Mouse (Mus musculus) ES-E14 (cell line): ENCODE measurements around the gene Chmp5.

Source experiments
- HCFC1 ChIP-seq: IDR thresholded peaks from 2 replicates; pipeline ENCODE4 v1.6.1; 2012; ENCODE audit warnings: low read length, inconsistent platforms, borderline replicate concordance; ENCODE audit not compliant: insufficient read depth
- MAFK ChIP-seq: IDR thresholded peaks from 2 replicates; pipeline ENCODE4 v1.6.1; 2014; ENCODE audit warnings: mild to moderate bottlenecking, low read depth, low read length, inconsistent platforms; ENCODE audit not compliant: insufficient read depth
- ZC3H11A ChIP-seq: IDR thresholded peaks from 2 replicates; pipeline ENCODE4 v1.6.1; 2012; ENCODE audit warnings: low read depth, mild to moderate bottlenecking, inconsistent platforms, low read length, borderline replicate concordance
- ZNF384 ChIP-seq: IDR thresholded peaks from 2 replicates; pipeline ENCODE4 v1.6.1; 2012; ENCODE audit warnings: low read depth, low read length, inconsistent platforms

DNA sequence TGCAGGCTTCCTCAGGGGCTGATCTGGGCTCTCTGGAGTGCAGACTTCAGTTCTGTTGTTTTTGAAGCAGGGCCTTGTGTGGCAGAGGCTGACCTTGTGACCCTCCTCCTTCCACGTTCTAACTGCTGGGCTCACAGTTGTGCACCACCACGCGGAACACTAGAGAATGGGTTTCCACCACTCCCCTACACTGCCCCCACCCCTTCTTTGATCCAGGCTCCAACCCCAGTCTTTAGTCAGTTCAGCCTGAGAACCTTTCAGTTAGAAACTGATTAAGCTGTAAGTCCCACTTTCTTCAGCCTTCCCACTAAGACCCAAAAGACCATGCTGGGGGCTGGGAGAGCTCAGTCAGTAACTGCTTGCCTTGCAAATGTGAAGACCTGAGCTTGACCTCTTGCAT lies 22.6 kb upstream of the Chmp5 start:
- TF ChIP-seq HCFC1 (no peak), ZC3H11A (no peak), ZNF384 (no peak), MAFK (no peak)
